Mouse (Mus musculus): ENCODE measurements at regions not wholly inside any gene's neighbourhood (a gene's known extent, or its start where the extent isn't known, plus 50 kb on each side); places are given as distances from the start of the nearest gene placed in this dataset.

GRCm38 (mm10) chr8:42973619-42974539, 167.4 kb downstream of the Triml1 start:
- DNase-seq (ENCODE audit: low read depth, low spot score), result no peak

GRCm38 (mm10) chr8:42972545-42972944, 168.7 kb downstream of the Triml1 start:
- DNase-seq (ENCODE audit: low read depth, low spot score), result no peak

- peak; percentile 58 for DNase-seq (ENCODE audit: low read depth, low spot score)
Observed at GRCm38 (mm10) chr8:42967862-42968395, 173.4 kb downstream of the Triml1 start.

- DNase-seq (ENCODE audit: low read depth, low spot score), result no peak
Observed at GRCm38 (mm10) chr8:42964507-42964906, 176.8 kb downstream of the Triml1 start.

- no peak for DNase-seq (ENCODE audit: low read depth, low spot score)
Observed at GRCm38 (mm10) chr8:42958052-42958805, 183.1 kb downstream of the Triml1 start.

- DNase-seq (ENCODE audit: low read depth, low spot score), result no peak
Observed at GRCm38 (mm10) chr8:42932609-42933008, 208.7 kb downstream of the Triml1 start.

GRCm38 (mm10) chr8:42891658-42892057, 249.6 kb downstream of the Triml1 start:
- DNase-seq (ENCODE audit: low read depth, low spot score), result no peak

GRCm38 (mm10) chr8:42886516-42886915, 254.8 kb downstream of the Triml1 start:
- no peak for DNase-seq (ENCODE audit: low read depth, low spot score)

GRCm38 (mm10) chr8:42870262-42870661, 271.0 kb downstream of the Triml1 start:
- no peak for DNase-seq (ENCODE audit: low read depth, low spot score)

All from forelimb bud, embryonic 11.5 days (tissue).